Mouse (Mus musculus) hematopoietic stem cell, adult 5-6 weeks (primary cell): Measurements from ENCODE around the gene 3110040M04Rik. TPM values are rescaled to one million over a fixed set of nuclear protein-coding genes. Genes with fewer than 3 reads are reported as not detected.

Source experiments
- ATAC-seq, 2 experiments: fragments of 125-278 bp in 1 of 2; replicated peaks in 1 of 2; 2 replicates each; pipeline ENCODE4 v1.8.0; 2016 to 2017; ENCODE audit warnings: inconsistent platforms in 2 of 2, mild to moderate bottlenecking in 2 of 2, moderate number of reproducible peaks in 2 of 2, low read depth in 1 of 2, moderate TSS enrichment in 1 of 2; ENCODE audit not compliant: low FRiP score in 2 of 2, poor library complexity in 2 of 2, severe bottlenecking in 2 of 2, insufficient read depth in 1 of 2, low TSS enrichment in 1 of 2
- total RNA-seq: library from RNA; stranded (forward); fragments of 172-1452, 232-1000 nt; gene quantifications from 2 replicates; pipeline ENCODE4 v1.2.3, GENCODE M21; 2017

The 3110040M04Rik gene
- total RNA-seq, 1 experiment from 2014 or later = not detected

DNA sequence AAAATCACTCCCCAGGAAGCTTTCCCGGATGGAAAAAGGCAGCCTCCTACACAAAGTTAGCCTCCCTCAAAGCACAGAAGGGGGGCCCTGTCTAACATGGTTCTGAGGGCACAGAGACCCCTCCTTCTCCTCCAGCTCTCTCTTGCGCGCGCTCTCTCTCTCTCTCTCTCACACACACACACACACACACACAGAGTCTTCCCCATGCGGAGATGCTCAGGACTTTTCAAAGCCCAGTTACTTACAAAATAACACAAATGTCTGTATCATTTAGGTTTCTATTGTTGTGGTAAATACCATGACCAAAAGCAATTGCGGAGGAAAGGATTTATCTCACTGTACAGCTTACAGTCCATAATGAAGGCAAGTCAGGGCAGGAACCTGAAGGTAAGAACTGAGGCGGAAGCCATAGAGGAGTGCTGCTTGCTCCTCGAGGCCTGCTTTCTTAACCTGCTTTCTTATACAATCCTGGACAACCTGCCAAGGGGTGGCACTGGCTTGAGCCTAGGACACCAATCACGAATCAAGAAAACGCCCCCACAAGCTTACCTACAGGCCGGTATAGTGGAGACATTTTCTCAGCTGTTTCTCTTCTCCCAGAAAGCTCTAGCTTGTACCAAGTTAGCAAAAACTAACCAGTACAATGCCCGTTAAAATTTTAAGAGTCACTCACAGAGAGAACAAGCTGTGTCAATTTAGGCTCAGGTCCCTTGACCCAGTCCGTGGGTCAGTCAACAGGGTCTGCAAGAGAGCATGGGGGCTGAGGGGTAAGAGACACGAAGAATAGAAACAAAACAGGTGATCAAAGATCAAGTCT, 47.5 kb downstream of the 3110040M04Rik start:
- ATAC-seq = no peak

Other genes with a start within 250 kb of the 3110040M04Rik start
- gene Hmcn1, start 210.7 kb upstream of the 3110040M04Rik start, total RNA-seq = 0.05 and 2.3 TPM in 2 replicates
- gene Gm47985, start 21.6 kb upstream of the 3110040M04Rik start, total RNA-seq = not detected in 2 replicates
- gene Gm8947, start 11.7 kb upstream of the 3110040M04Rik start, total RNA-seq = not detected in 2 replicates
- gene Gm47995, start 5.7 kb upstream of the 3110040M04Rik start, total RNA-seq = not detected in 2 replicates
- 0.25 TPM in 1 of 2 replicates, not detected in the other for gene Gm47996, start 6.0 kb downstream of the 3110040M04Rik start, total RNA-seq
- 556 and 557 TPM in 2 replicates for gene Ivns1abp, start 140.4 kb downstream of the 3110040M04Rik start, total RNA-seq
- gene Swt1, start 224.3 kb downstream of the 3110040M04Rik start, total RNA-seq = 32.6 and 34.1 TPM in 2 replicates
- gene Trmt1l, start 224.4 kb downstream of the 3110040M04Rik start, total RNA-seq = 28.9 and 32.6 TPM in 2 replicates